Mouse (Mus musculus) hindbrain, embryonic 14.5 days (tissue): ENCODE measurements at regions not wholly inside any gene's neighbourhood (a gene's known extent, or its start where the extent isn't known, plus 50 kb on each side); places are given as distances from the start of the nearest gene placed in this dataset.

Source experiments
- ATAC-seq: fragments of 200-750 bp; cut with Nextera tagmentation; 2 replicates; pipeline ENCODE4 v1.8.0; 2017; ENCODE audit warnings: moderate number of reproducible peaks, mild to moderate bottlenecking, moderate TSS enrichment, moderate library complexity; ENCODE audit not compliant: low FRiP score
- DNase-seq: peaks from one replicate; pipeline ENCODE4 v3.0.0-alpha.2; 2015; ENCODE audit warnings: low spot score
- H3K27ac ChIP-seq: fragments of 300-500 bp; sonication (generic); 2 replicates; pipeline ENCODE4 v1.5.1; 2014; ENCODE audit warnings: mild to moderate bottlenecking, moderate library complexity
- H3K27me3 ChIP-seq: fragments of 300-500 bp; sonication (generic); 2 replicates; pipeline ENCODE4 v1.6.1; 2014; ENCODE audit warnings: mild to moderate bottlenecking, low read length, mixed read lengths; ENCODE audit not compliant: control insufficient read depth, insufficient read depth
- H3K36me3 ChIP-seq: fragments of 300-500 bp; sonication (generic); replicated peaks from 2 replicates; pipeline ENCODE4 v1.6.1; 2014; ENCODE audit not compliant: control insufficient read depth, insufficient read depth
- H3K4me1 ChIP-seq: fragments of 300-500 bp; sonication (generic); replicated peaks from 2 replicates; pipeline ENCODE4 v1.6.1; 2014; ENCODE audit warnings: antibody characterized with exemption, low read length, mixed read lengths; ENCODE audit not compliant: control insufficient read depth, insufficient read depth
- H3K4me2 ChIP-seq: fragments of 300-500 bp; sonication (generic); replicated peaks from 2 replicates; pipeline ENCODE4 v1.6.1; 2014; ENCODE audit warnings: mild to moderate bottlenecking, moderate library complexity
- H3K4me3 ChIP-seq: fragments of 300-500 bp; sonication (generic); replicated peaks from 2 replicates; pipeline ENCODE4 v1.5.1; 2014; ENCODE audit warnings: mild to moderate bottlenecking, low read length
- H3K9ac ChIP-seq: fragments of 300-500 bp; sonication (generic); 2 replicates; pipeline ENCODE4 v1.6.1; 2014
- H3K9me3 ChIP-seq: fragments of 300-500 bp; sonication (generic); 2 replicates; pipeline ENCODE4 v1.6.1; 2016; ENCODE audit warnings: low read length; ENCODE audit not compliant: control insufficient read depth
- WGBS: fragments of 180-500 bp; shearing (Covaris S2); extraction: QIAGEN DNeasy Blood & Tissue Kit; methylation state at CpG from one replicate; pipeline ENCODE4 v1.1.7; 2014; 5-methylcytosine and 5-hydroxymethylcytosine counted together

DNA sequence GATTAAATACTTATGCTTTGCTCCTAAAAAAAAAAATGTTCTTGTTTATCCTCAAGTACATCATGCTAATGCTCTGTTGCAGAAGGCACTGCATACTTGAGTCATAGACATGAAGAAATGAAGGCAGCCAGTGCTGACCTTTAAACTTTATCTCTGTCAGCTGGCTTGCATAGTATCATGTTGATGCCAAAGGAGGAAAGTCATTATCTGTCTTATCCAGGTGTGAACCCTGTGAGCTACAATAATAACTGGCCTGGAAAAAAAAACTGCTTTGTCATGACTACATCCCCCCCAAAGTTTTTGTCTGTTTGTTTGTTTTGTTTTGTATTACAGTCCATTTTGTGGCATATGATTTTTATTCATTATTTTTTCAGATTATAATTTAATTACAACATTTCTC, 124.3 kb upstream of the Ndst4 start:
- no peak overlapping the region for H3K4me3 ChIP-seq
- no peak overlapping the region for H3K4me2 ChIP-seq
- ATAC-seq = no peak
- no peak overlapping the region for H3K9ac ChIP-seq
- no peak overlapping the region for H3K27ac ChIP-seq
- no peak for DNase-seq
- no peaks in the 10 kb centered on the region for H3K4me1 ChIP-seq
- no peaks in the 10 kb centered on the region for H3K9me3 ChIP-seq
- H3K27me3 ChIP-seq = no peaks in the 10 kb centered on the region
- no peaks in the 10 kb centered on the region for H3K36me3 ChIP-seq

DNA sequence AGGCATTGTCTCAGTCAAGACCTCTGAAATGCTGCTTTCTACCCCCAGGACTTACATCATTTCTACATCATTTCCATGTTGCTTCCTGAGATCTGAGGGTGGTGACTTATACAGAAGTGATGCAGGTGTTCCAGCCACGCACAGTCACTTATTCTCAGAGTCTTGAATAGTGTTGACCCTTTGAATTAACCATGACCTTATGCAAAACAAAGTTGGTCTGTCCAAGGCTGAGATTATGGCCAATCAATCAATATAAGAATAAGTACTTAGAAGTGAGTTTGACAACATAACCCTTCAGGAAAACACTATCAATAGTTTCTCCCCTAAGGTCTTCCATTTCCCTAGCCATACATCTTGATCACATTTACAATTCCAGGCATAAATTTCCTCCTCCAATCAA, 115.3 kb upstream of the Ndst4 start:
- ATAC-seq (no peak), DNase-seq (no peak)
- Histone ChIP-seq H3K4me2 (no peak overlapping the region), H3K9ac (no peak overlapping the region), H3K4me3 (no peak overlapping the region), H3K27me3 (no peaks in the 10 kb centered on the region), H3K4me1 (no peaks in the 10 kb centered on the region), H3K27ac (no peak overlapping the region), H3K9me3 (no peaks in the 10 kb centered on the region), H3K36me3 (no peaks in the 10 kb centered on the region)
- 49% methylated on average over 1 of the region's 1 CpGs for WGBS

GRCm38 (mm10) chr3:125289355-125289933, 114.4 kb upstream of the Ndst4 start:
- Histone ChIP-seq H3K9ac (no peak overlapping the region), H3K9me3 (no peaks in the 10 kb centered on the region), H3K4me1 (no peaks in the 10 kb centered on the region), H3K27me3 (no peaks in the 10 kb centered on the region), H3K4me3 (no peak overlapping the region), H3K36me3 (no peaks in the 10 kb centered on the region), H3K27ac (peak overlapping the region; percentile 4; the same call in 1 of the 2 replicates), H3K4me2 (no peak overlapping the region)
- ATAC-seq = peak; percentile 59
- no peak for DNase-seq
- WGBS = 14% methylated on average over 3 of the region's 3 CpGs

- ATAC-seq = no peak
- Histone ChIP-seq H3K4me2 (no peak overlapping the region), H3K36me3 (no peaks in the 10 kb centered on the region), H3K9me3 (no peaks in the 10 kb centered on the region), H3K27me3 (no peaks in the 10 kb centered on the region), H3K9ac (no peak overlapping the region), H3K27ac (no peak overlapping the region), H3K4me1 (no peaks in the 10 kb centered on the region), H3K4me3 (no peak overlapping the region)
- 85% methylated on average over 1 of the region's 1 CpGs for WGBS
- DNase-seq = no peak
Observed at GRCm38 (mm10) chr3:125306675-125307074, 97.2 kb upstream of the Ndst4 start.

- no peak overlapping the region for H3K4me3 ChIP-seq
Observed at GRCm38 (mm10) chr3:125327079-125327478, 76.8 kb upstream of the Ndst4 start.

DNA sequence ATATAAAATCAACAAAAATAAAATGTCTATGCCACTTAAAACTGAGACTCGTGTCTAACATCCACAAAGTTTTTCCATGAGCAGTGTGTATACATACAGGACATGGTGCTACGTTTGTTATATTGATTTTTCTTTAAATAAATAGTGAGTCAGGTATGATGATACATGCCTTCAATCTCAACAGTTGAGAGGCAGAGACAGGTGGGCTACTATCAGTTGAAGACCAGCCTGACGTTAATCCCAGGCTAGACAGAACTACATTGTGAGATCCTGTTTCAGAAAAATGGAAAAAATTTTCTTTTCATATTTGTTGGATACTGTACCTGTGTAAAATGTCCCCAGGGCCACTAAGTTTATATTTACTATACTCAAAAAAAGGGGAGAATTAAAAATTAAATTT, 66.5 kb upstream of the Ndst4 start:
- ATAC-seq = no peak
- no peaks in the 10 kb centered on the region for H3K4me1 ChIP-seq
- H3K4me2 ChIP-seq = no peak overlapping the region
- no peaks in the 10 kb centered on the region for H3K9me3 ChIP-seq
- no peak for DNase-seq
- H3K27ac ChIP-seq = no peak overlapping the region
- H3K36me3 ChIP-seq = no peaks in the 10 kb centered on the region
- H3K27me3 ChIP-seq = no peaks in the 10 kb centered on the region
- H3K9ac ChIP-seq = no peak overlapping the region
- H3K4me3 ChIP-seq = no peak overlapping the region
- 84% methylated on average over 3 of the region's 3 CpGs for WGBS

More at GRCm38 (mm10) chr3:125327079-125327478, 76.8 kb upstream of the Ndst4 start:
- H3K4me2 ChIP-seq = no peak overlapping the region
- no peak overlapping the region for H3K9ac ChIP-seq
- no peaks in the 10 kb centered on the region for H3K9me3 ChIP-seq
- ATAC-seq = no peak
- H3K4me1 ChIP-seq = no peaks in the 10 kb centered on the region
- H3K27ac ChIP-seq = no peak overlapping the region
- no peaks in the 10 kb centered on the region for H3K36me3 ChIP-seq
- H3K27me3 ChIP-seq = no peaks in the 10 kb centered on the region
- DNase-seq = no peak

DNA sequence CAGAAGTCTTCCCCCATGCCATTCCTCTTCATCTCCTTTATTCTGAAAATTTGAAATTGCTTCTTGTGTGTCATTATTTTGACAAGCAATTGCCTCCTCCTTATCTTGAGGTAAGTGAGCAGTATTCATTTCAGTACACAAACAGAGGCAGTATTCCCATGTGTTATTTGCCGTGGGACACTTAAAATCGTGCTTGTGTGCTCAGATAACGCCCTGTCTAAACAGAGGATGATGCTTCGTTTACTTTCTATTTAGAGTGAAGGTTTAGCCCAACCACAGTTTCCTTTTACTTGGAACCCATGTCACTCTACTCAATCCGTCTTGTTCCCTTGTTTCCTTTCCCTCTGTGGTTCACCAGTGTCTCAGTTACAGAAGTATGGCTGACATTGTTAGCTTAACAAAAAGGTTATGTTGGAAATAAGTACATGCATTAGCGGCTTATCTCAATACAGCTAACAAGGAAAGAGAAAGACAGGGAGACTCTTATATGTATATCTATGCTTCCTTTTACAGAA, 65.6 kb upstream of the Ndst4 start:
- H3K27me3 ChIP-seq = no peaks in the 10 kb centered on the region
- WGBS = 60% methylated on average over 6 of the region's 6 CpGs
- DNase-seq (no peak), ATAC-seq (no peak)
- no peak overlapping the region for H3K4me3 ChIP-seq
- no peak overlapping the region for H3K9ac ChIP-seq
- no peaks in the 10 kb centered on the region for H3K36me3 ChIP-seq
- H3K4me2 ChIP-seq = no peak overlapping the region
- no peaks in the 10 kb centered on the region for H3K4me1 ChIP-seq
- H3K27ac ChIP-seq = no peak overlapping the region
- H3K9me3 ChIP-seq = no peaks in the 10 kb centered on the region
